Mouse (Mus musculus) kidney, embryonic 14.5 days (tissue): ENCODE data around the gene Efna4. TPM values are rescaled to one million over a fixed set of nuclear protein-coding genes. Genes with fewer than 3 reads are reported as not detected.

ENCODE experiments used
- ATAC-seq: fragments of 200-750 bp; cut with Nextera tagmentation; 2 replicates; pipeline ENCODE4 v1.8.0; 2017; ENCODE audit warnings: moderate number of reproducible peaks, mild to moderate bottlenecking, moderate TSS enrichment, moderate library complexity; ENCODE audit not compliant: low FRiP score, low TSS enrichment
- H3K27ac ChIP-seq: fragments of 300-500 bp; sonication (generic); 2 replicates; pipeline ENCODE4 v1.5.1; 2014; ENCODE audit warnings: low read depth, mild to moderate bottlenecking, low read length, moderate library complexity, mixed read lengths
- H3K27me3 ChIP-seq: fragments of 300-500 bp; sonication (generic); 2 replicates; pipeline ENCODE4 v1.6.1; 2014; ENCODE audit warnings: mild to moderate bottlenecking, low read length; ENCODE audit not compliant: control insufficient read depth, insufficient read depth
- H3K36me3 ChIP-seq: fragments of 300-500 bp; sonication (generic); 2 replicates; pipeline ENCODE4 v1.6.1; 2014; ENCODE audit warnings: low read length, mixed read lengths; ENCODE audit not compliant: control insufficient read depth, insufficient read depth
- H3K4me1 ChIP-seq: fragments of 300-500 bp; sonication (generic); 2 replicates; pipeline ENCODE4 v1.6.1; 2014; ENCODE audit warnings: low read length, mixed read lengths; ENCODE audit not compliant: control insufficient read depth, insufficient read depth
- H3K4me2 ChIP-seq: fragments of 300-500 bp; sonication (generic); replicated peaks from 2 replicates; pipeline ENCODE4 v1.6.1; 2014; ENCODE audit warnings: low read depth, mild to moderate bottlenecking, low read length
- H3K4me3 ChIP-seq: fragments of 300-500 bp; sonication (generic); 2 replicates; pipeline ENCODE4 v1.5.1; 2014; ENCODE audit warnings: mild to moderate bottlenecking, low read length
- H3K9ac ChIP-seq: fragments of 300-500 bp; sonication (generic); 2 replicates; pipeline ENCODE4 v1.6.1; 2014; ENCODE audit warnings: low read depth, mild to moderate bottlenecking, low read length, moderate library complexity
- H3K9me3 ChIP-seq: fragments of 300-500 bp; sonication (generic); 2 replicates; pipeline ENCODE4 v1.6.1; 2016; ENCODE audit warnings: low read length; ENCODE audit not compliant: control insufficient read depth
- WGBS: fragments of 180-500 bp; shearing (Covaris S2); extraction: QIAGEN DNeasy Blood & Tissue Kit; methylation state at CpG from one replicate; pipeline ENCODE4 v1.1.7; 2014; 5-methylcytosine and 5-hydroxymethylcytosine counted together
- polyA plus RNA-seq: library from polyadenylated mRNA; unstranded; fragments of >200 nt; fragmentation: Nextera tagmentation; extraction: Ambion mirVana; gene quantifications from 2 replicates; pipeline ENCODE4 v1.2.1, GENCODE M21; 2014

Gene Efna4
- polyA plus RNA-seq, 1 experiment from 2014 or later, result 30.1 TPM

GRCm38 (mm10) chr3:89381233-89381632 is 43.4 kb upstream of the Efna4 start:
- Histone ChIP-seq H3K9me3 (no peaks in the 10 kb centered on the region), H3K4me3 (no peak overlapping the region), H3K9ac (no peak overlapping the region), H3K27me3 (no peaks in the 10 kb centered on the region), H3K36me3 (no peaks in the 10 kb centered on the region; the same call in 1 of the 2 replicates), H3K27ac (no peak overlapping the region), H3K4me1 (peaks cover 23% of the 10 kb centered on the region), H3K4me2 (no peak overlapping the region)
- ATAC-seq, result no peak
- WGBS, result 87% methylated on average over 11 of the region's 11 CpGs

DNA sequence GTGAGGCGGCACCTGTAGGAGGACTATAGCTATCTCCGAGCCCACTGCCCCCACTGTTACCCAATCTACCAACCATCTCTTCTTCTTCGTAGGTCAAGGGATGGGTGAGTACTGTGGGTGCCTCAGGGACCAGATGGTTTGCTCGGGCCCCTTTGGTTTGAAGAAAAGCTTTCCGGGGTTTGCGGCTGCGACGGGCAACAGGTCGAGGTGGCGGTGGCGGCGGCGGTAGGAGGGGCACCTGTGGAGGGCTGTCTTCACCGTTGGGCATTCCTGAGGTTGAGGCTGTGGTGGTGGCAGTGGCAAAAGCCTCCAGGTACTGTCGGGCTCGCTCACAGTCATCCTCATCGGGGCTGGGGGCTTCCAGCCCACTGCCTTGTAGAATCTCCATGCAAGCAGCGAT is 42.9 kb upstream of the Efna4 start:
- Histone ChIP-seq H3K4me3 (no peak overlapping the region), H3K4me2 (no peak overlapping the region), H3K36me3 (no peaks in the 10 kb centered on the region; the same call in 1 of the 2 replicates), H3K27me3 (no peaks in the 10 kb centered on the region), H3K4me1 (peaks cover 22% of the 10 kb centered on the region), H3K9me3 (no peaks in the 10 kb centered on the region), H3K9ac (no peak overlapping the region), H3K27ac (no peak overlapping the region)
- ATAC-seq, result no peak
- 96% methylated on average over 18 of the region's 18 CpGs for WGBS

DNA sequence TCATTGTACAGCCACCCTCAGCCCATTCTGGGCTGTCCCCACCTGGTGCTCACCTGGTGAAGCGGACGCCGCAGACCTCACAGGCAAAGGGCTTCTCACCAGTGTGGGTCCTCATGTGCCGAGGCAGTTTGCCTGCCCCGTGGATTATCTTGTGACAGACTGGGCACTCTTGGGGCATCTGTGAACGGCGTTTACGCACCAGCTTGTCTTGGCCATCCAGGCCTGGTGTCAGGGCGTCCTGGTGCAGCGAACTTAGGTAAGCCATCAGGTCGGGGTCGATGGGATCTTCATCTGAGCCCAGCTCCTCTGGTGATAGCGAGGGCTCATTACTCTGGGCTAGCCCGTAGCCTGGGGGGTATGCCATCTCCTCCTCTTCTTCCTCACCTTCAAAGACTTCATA is 42.5 kb upstream of the Efna4 start:
- Histone ChIP-seq H3K27me3 (no peaks in the 10 kb centered on the region), H3K27ac (no peak overlapping the region), H3K4me2 (no peak overlapping the region), H3K4me1 (peaks cover 18% of the 10 kb centered on the region), H3K4me3 (no peak overlapping the region), H3K9me3 (no peaks in the 10 kb centered on the region), H3K9ac (no peak overlapping the region), H3K36me3 (no peaks in the 10 kb centered on the region; the same call in 1 of the 2 replicates)
- ATAC-seq, result no peak
- WGBS, result 96% methylated on average over 14 of the region's 14 CpGs

GRCm38 (mm10) chr3:89379388-89380131 is 41.7 kb upstream of the Efna4 start:
- Histone ChIP-seq H3K4me3 (no peak overlapping the region), H3K27me3 (no peaks in the 10 kb centered on the region), H3K36me3 (no peaks in the 10 kb centered on the region; the same call in 1 of the 2 replicates), H3K9me3 (no peaks in the 10 kb centered on the region), H3K27ac (no peak overlapping the region), H3K9ac (no peak overlapping the region), H3K4me2 (no peak overlapping the region), H3K4me1 (peaks cover 11% of the 10 kb centered on the region; the same call in 1 of the 2 replicates)
- ATAC-seq, result no peak
- 90% methylated on average over 31 of the region's 31 CpGs for WGBS

DNA sequence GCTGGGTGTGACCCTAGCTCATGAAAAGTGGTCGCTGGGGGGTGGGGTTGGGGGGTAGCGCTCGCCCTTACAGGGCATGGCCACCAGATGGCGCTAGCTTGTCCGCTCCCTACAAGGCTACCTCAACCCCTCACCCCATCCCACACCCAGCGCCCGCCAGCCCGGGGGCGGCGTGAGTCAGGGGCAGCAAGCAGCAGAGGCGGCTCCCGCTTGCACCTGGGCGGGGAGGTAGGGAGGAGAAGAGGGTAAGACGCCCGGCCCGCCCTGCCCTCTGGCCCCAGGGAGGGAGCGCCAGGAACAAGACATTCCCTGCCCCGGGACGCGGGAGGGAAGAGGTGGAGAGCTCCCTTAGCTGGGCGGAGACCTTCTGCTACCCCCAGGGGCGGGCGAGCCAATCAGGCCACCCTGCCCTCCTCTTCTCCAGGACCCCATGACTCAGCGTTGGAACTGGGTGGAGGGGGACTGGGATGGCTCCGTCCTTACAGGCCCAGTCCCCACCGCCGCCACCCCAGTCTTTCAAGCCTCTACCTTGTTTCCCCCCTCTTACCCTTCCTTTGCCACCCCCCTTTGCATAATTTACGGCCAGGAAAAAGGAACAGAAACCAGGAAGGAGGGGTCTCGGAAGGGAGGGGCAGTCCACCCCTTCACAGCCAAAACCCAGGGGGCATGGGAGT is 40.7 kb upstream of the Efna4 start:
- peak; percentile 94 for ATAC-seq
- H3K27ac ChIP-seq, result no peak overlapping the region
- H3K36me3 ChIP-seq, result no peaks in the 10 kb centered on the region; the same call in 1 of the 2 replicates
- H3K4me1 ChIP-seq, result peaks cover 11% of the 10 kb centered on the region; the same call in 1 of the 2 replicates
- WGBS, result 2% methylated on average over 29 of the region's 29 CpGs
- H3K9me3 ChIP-seq, result no peaks in the 10 kb centered on the region
- peak overlapping the region; percentile 88 for H3K4me2 ChIP-seq
- no peaks in the 10 kb centered on the region for H3K27me3 ChIP-seq
- peak overlapping the region; percentile 71 for H3K9ac ChIP-seq
- peak overlapping the region; percentile 49 for H3K4me3 ChIP-seq

DNA sequence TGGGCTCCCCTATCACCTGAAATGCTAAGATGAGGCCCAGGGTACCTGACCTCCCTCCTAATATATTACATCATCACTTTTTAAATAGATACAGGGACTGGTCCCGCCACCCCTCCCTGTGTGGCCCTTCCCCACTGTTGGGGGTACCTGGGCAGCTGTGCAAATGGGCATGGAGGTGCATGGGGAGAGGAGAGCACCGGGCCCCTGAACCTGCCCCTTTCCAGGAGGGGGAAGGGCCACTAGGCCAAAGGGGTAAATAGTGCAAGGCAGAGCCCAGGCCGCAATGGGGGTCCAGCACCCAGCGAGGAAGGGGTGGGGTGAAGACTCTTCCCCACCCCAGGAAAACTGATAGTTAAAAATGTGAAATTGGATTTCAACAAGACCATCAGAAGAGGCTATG is 40.0 kb upstream of the Efna4 start:
- peak; percentile 30 for ATAC-seq
- Histone ChIP-seq H3K36me3 (no peaks in the 10 kb centered on the region; the same call in 1 of the 2 replicates), H3K4me2 (peak overlapping the region; percentile 88), H3K9ac (no peak overlapping the region), H3K27me3 (no peaks in the 10 kb centered on the region), H3K4me1 (peaks cover 11% of the 10 kb centered on the region; the same call in 1 of the 2 replicates), H3K4me3 (peak overlapping the region; percentile 49; the same call in 1 of the 2 replicates), H3K9me3 (no peaks in the 10 kb centered on the region), H3K27ac (no peak overlapping the region)
- 80% methylated on average over 4 of the region's 4 CpGs for WGBS

DNA sequence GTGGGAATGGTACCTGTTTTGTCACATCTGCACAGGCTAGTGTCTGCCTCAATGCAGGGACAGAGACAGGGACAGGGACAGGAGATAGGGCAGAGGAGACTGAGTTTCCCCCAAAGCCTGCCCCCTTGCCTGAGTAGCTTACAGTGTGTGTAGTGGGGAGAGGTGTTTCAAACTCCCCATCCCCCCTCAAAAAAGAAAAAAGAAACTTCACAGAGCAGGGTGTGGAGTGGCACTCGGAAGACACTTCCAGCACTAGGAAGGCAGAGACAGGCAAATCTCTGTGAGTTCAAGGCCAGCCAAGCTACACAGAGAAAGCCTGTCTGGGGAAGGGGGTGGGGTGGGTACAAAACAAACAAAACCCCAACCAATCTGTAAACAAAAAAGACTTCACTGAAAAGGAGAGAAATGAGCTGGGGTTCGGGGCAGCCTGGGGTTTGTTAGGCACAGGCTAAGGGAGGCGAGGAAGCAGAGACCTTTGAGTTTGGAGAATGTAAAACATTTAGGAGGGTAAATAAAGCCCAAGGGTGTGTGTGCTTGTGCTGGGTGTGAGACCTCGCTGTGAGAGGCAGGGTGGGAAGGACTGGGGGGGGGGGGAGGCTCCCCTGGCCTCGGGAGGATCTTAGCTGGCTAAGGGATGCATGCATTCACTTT is 35.9 kb upstream of the Efna4 start:
- no peaks in the 10 kb centered on the region for H3K9me3 ChIP-seq
- H3K27ac ChIP-seq, result no peak overlapping the region
- no peak for ATAC-seq
- WGBS, result 45% methylated on average over 5 of the region's 5 CpGs
- H3K4me3 ChIP-seq, result no peak overlapping the region
- H3K9ac ChIP-seq, result no peak overlapping the region
- no peaks in the 10 kb centered on the region for H3K27me3 ChIP-seq
- H3K4me1 ChIP-seq, result peaks cover 7% of the 10 kb centered on the region; the same call in 1 of the 2 replicates
- no peak overlapping the region for H3K4me2 ChIP-seq
- H3K36me3 ChIP-seq, result no peaks in the 10 kb centered on the region

GRCm38 (mm10) chr3:89367338-89367737 is 29.5 kb upstream of the Efna4 start:
- ATAC-seq, result 0 out of 2 replicates have a peak, but pooled peaks have one; percentile 46
- H3K4me2 ChIP-seq, result no peak overlapping the region
- H3K4me3 ChIP-seq, result no peak overlapping the region
- H3K36me3 ChIP-seq, result no peaks in the 10 kb centered on the region
- H3K9ac ChIP-seq, result no peak overlapping the region; the same call in 1 of the 2 replicates
- H3K4me1 ChIP-seq, result 0 out of 2 replicates have a peak, but pooled peaks cover 4% of the 10 kb centered on the region
- 45% methylated on average over 11 of the region's 11 CpGs for WGBS
- H3K27me3 ChIP-seq, result no peaks in the 10 kb centered on the region
- H3K27ac ChIP-seq, result no peak overlapping the region
- H3K9me3 ChIP-seq, result no peaks in the 10 kb centered on the region
